Mouse (Mus musculus): ENCODE data around the gene Map2k5. TPM values are rescaled to one million over a fixed set of nuclear protein-coding genes. Genes with fewer than 3 reads are reported as not detected.

Gene Map2k5
- polyA plus RNA-seq, 1 experiment: 15.3 TPM

- Histone ChIP-seq H3K36me3 (ENCODE audit: control insufficient read depth, insufficient read depth) (peaks cover 7% of the 10 kb centered on the region), H3K79me3 (ENCODE audit: low read depth) (no peaks in the 10 kb centered on the region), H3K27me3 (ENCODE audit: control insufficient read depth, insufficient read depth, insufficient read length) (no peaks in the 10 kb centered on the region), H3K4me3 (ENCODE audit: insufficient read depth, poor library complexity, severe bottlenecking) (no peak overlapping the region), H3K79me2 (ENCODE audit: control insufficient read depth, insufficient read depth) (no peaks in the 10 kb centered on the region), H3ac (ENCODE audit: control insufficient read depth, insufficient read length, low read depth) (no peak overlapping the region)
- TF ChIP-seq MYOD1 (IDR thresholded peaks at IDR 0.05; ENCODE audit: control insufficient read depth, insufficient read length, low read depth) (no peak), CTCF (IDR thresholded peaks at IDR 0.05; ENCODE audit: control insufficient read depth, insufficient read depth, insufficient read length) (no peak), USF1 (IDR thresholded peaks at IDR 0.05; ENCODE audit: low read depth) (no peak), MYOG (IDR thresholded peaks at IDR 0.05; ENCODE audit: control insufficient read depth, extremely low read depth, insufficient read length) (no peak), FOSL1 (IDR thresholded peaks at IDR 0.05; ENCODE audit: insufficient read depth, low read length, poor library complexity, severe bottlenecking) (no peak), MAX (IDR thresholded peaks at IDR 0.05) (no peak), CEBPB (IDR thresholded peaks at IDR 0.05; ENCODE audit: low read depth) (no peak)
Observed at GRCm38 (mm10) chr9:63298656-63299055, 79.0 kb downstream of the Map2k5 start.

GRCm38 (mm10) chr9:63295551-63295958 lies 82.1 kb downstream of the Map2k5 start:
- no peak overlapping the region for H3ac ChIP-seq (ENCODE audit: control insufficient read depth, insufficient read length, low read depth)
- no peak overlapping the region for H3K4me3 ChIP-seq (ENCODE audit: insufficient read depth, poor library complexity, severe bottlenecking)
- no peaks in the 10 kb centered on the region for H3K79me2 ChIP-seq (ENCODE audit: control insufficient read depth, insufficient read depth)
- H3K36me3 ChIP-seq (ENCODE audit: control insufficient read depth, insufficient read depth): peaks cover 14% of the 10 kb centered on the region
- H3K79me3 ChIP-seq (ENCODE audit: low read depth): no peaks in the 10 kb centered on the region
- no peaks in the 10 kb centered on the region for H3K27me3 ChIP-seq (ENCODE audit: control insufficient read depth, insufficient read depth, insufficient read length)
- TF ChIP-seq MYOG (IDR thresholded peaks at IDR 0.05; ENCODE audit: control insufficient read depth, extremely low read depth, insufficient read length) (no peak), MYOD1 (IDR thresholded peaks at IDR 0.05; ENCODE audit: control insufficient read depth, insufficient read length, low read depth) (no peak), USF1 (IDR thresholded peaks at IDR 0.05; ENCODE audit: low read depth) (no peak), MAX (IDR thresholded peaks at IDR 0.05) (no peak), CEBPB (IDR thresholded peaks at IDR 0.05; ENCODE audit: low read depth) (no peak), FOSL1 (IDR thresholded peaks at IDR 0.05; ENCODE audit: insufficient read depth, low read length, poor library complexity, severe bottlenecking) (no peak), CTCF (IDR thresholded peaks at IDR 0.05; ENCODE audit: control insufficient read depth, insufficient read depth, insufficient read length) (no peak)

GRCm38 (mm10) chr9:63294846-63295245 lies 82.9 kb downstream of the Map2k5 start:
- TF ChIP-seq MAX (IDR thresholded peaks at IDR 0.05): no peak
- no peak for TF ChIP-seq FOSL1 (IDR thresholded peaks at IDR 0.05; ENCODE audit: insufficient read depth, low read length, poor library complexity, severe bottlenecking)
- TF ChIP-seq CTCF (IDR thresholded peaks at IDR 0.05; ENCODE audit: control insufficient read depth, insufficient read depth, insufficient read length): no peak
- no peak for TF ChIP-seq MYOD1 (IDR thresholded peaks at IDR 0.05; ENCODE audit: control insufficient read depth, insufficient read length, low read depth)
- TF ChIP-seq CEBPB (IDR thresholded peaks at IDR 0.05; ENCODE audit: low read depth): no peak
- TF ChIP-seq USF1 (IDR thresholded peaks at IDR 0.05; ENCODE audit: low read depth): no peak
- TF ChIP-seq MYOG (IDR thresholded peaks at IDR 0.05; ENCODE audit: control insufficient read depth, extremely low read depth, insufficient read length): no peak
- Histone ChIP-seq H3K79me3 (ENCODE audit: low read depth) (no peaks in the 10 kb centered on the region), H3K36me3 (ENCODE audit: control insufficient read depth, insufficient read depth) (peaks cover 16% of the 10 kb centered on the region), H3K27me3 (ENCODE audit: control insufficient read depth, insufficient read depth, insufficient read length) (no peaks in the 10 kb centered on the region), H3ac (ENCODE audit: control insufficient read depth, insufficient read length, low read depth) (no peak overlapping the region), H3K4me3 (ENCODE audit: insufficient read depth, poor library complexity, severe bottlenecking) (no peak overlapping the region), H3K79me2 (ENCODE audit: control insufficient read depth, insufficient read depth) (no peaks in the 10 kb centered on the region)

GRCm38 (mm10) chr9:63293781-63294480 lies 83.8 kb downstream of the Map2k5 start:
- no peaks in the 10 kb centered on the region for H3K27me3 ChIP-seq (ENCODE audit: control insufficient read depth, insufficient read depth, insufficient read length)
- H3K36me3 ChIP-seq (ENCODE audit: control insufficient read depth, insufficient read depth): peaks cover 13% of the 10 kb centered on the region
- no peaks in the 10 kb centered on the region for H3K79me2 ChIP-seq (ENCODE audit: control insufficient read depth, insufficient read depth)
- no peak for TF ChIP-seq FOSL1 (IDR thresholded peaks at IDR 0.05; ENCODE audit: insufficient read depth, low read length, poor library complexity, severe bottlenecking)
- no peak for TF ChIP-seq MAX (IDR thresholded peaks at IDR 0.05)
- no peak for TF ChIP-seq MYOG (IDR thresholded peaks at IDR 0.05; ENCODE audit: control insufficient read depth, extremely low read depth, insufficient read length)
- TF ChIP-seq USF1 (IDR thresholded peaks at IDR 0.05; ENCODE audit: low read depth): no peak
- no peak for TF ChIP-seq MYOD1 (IDR thresholded peaks at IDR 0.05; ENCODE audit: control insufficient read depth, insufficient read length, low read depth)
- no peak for TF ChIP-seq CEBPB (IDR thresholded peaks at IDR 0.05; ENCODE audit: low read depth)
- no peak for TF ChIP-seq CTCF (IDR thresholded peaks at IDR 0.05; ENCODE audit: control insufficient read depth, insufficient read depth, insufficient read length)
- no peaks in the 10 kb centered on the region for H3K79me3 ChIP-seq (ENCODE audit: low read depth)
- no peak overlapping the region for H3K4me3 ChIP-seq (ENCODE audit: insufficient read depth, poor library complexity, severe bottlenecking)
- H3ac ChIP-seq (ENCODE audit: control insufficient read depth, insufficient read length, low read depth): no peak overlapping the region

- no peak overlapping the region for H3ac ChIP-seq (ENCODE audit: control insufficient read depth, insufficient read length, low read depth)
- no peaks in the 10 kb centered on the region for H3K79me3 ChIP-seq (ENCODE audit: low read depth)
- TF ChIP-seq MYOG (IDR thresholded peaks at IDR 0.05; ENCODE audit: control insufficient read depth, extremely low read depth, insufficient read length): no peak
- peaks cover 13% of the 10 kb centered on the region for H3K36me3 ChIP-seq (ENCODE audit: control insufficient read depth, insufficient read depth)
- H3K4me3 ChIP-seq (ENCODE audit: insufficient read depth, poor library complexity, severe bottlenecking): no peak overlapping the region
- no peaks in the 10 kb centered on the region for H3K79me2 ChIP-seq (ENCODE audit: control insufficient read depth, insufficient read depth)
- no peaks in the 10 kb centered on the region for H3K27me3 ChIP-seq (ENCODE audit: control insufficient read depth, insufficient read depth, insufficient read length)
Observed at GRCm38 (mm10) chr9:63288676-63289075, 89.0 kb downstream of the Map2k5 start.

- no peaks in the 10 kb centered on the region for H3K27me3 ChIP-seq (ENCODE audit: control insufficient read depth, insufficient read depth, insufficient read length)
- no peaks in the 10 kb centered on the region for H3K79me2 ChIP-seq (ENCODE audit: control insufficient read depth, insufficient read depth)
- no peak overlapping the region for H3K4me3 ChIP-seq (ENCODE audit: insufficient read depth, poor library complexity, severe bottlenecking)
- H3ac ChIP-seq (ENCODE audit: control insufficient read depth, insufficient read length, low read depth): no peak overlapping the region
- no peaks in the 10 kb centered on the region for H3K79me3 ChIP-seq (ENCODE audit: low read depth)
- no peaks in the 10 kb centered on the region for H3K36me3 ChIP-seq (ENCODE audit: control insufficient read depth, insufficient read depth)
- TF ChIP-seq MYOD1 (IDR thresholded peaks at IDR 0.05; ENCODE audit: control insufficient read depth, insufficient read length, low read depth) (no peak), MAX (IDR thresholded peaks at IDR 0.05) (no peak), USF1 (IDR thresholded peaks at IDR 0.05; ENCODE audit: low read depth) (no peak), MYOG (IDR thresholded peaks at IDR 0.05; ENCODE audit: control insufficient read depth, extremely low read depth, insufficient read length) (no peak), CEBPB (IDR thresholded peaks at IDR 0.05; ENCODE audit: low read depth) (no peak)
Observed at GRCm38 (mm10) chr9:63284392-63284791, 93.3 kb downstream of the Map2k5 start.
